Mouse (Mus musculus) cerebellum, adult 18-20 months (tissue): Measurements from ENCODE around the gene Git1.

Experiments
- DNase-seq, 2 experiments: peaks; one replicate each; pipeline ENCODE4 v3.0.0; 2021

The Git1 gene

GRCm38 (mm10) chr11:77483510-77484255, 9.7 kb upstream of the Git1 start:
- no peak for DNase-seq

DNA sequence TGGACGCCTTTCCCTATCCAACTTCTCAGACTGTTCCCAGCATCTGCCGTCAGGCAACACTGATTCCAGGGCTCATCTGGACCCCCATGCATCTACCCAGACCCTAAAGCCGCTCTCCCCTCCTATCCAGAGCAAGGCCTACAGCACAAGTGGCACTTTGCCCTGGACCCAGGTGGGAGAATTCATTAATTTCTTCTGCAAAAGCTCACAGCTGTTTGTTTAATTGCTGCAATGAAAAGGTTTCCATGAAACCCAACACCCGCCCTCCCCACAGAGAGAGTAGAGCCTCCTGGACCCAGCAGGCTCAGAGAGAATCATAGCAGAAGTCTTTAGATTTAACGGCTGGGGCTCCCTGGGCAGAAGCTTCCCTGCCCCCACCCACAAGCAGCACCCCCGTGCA, 8.1 kb upstream of the Git1 start:
- DNase-seq: no peak

DNA sequence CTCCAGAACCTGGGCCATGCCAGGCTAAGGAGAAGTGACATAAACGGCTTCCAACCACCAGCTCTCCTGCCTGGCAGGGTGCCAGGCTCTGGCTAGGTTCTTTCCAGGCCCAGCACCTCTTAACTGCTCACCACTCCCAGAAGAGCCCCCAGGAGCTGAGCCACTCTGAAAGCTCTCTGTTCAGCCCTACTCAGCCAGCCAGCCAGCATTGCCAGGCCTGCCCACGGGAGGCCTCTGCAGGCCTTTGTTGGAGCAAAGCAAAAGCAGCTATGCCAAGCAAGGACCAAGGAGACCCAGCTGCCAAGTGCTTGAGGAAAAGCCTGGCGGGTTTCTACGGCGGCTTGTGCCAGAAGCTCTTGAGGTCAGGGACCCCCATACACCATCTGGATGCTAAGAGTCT, 6.6 kb upstream of the Git1 start:
- DNase-seq: peak; percentile 57 to 74

- DNase-seq: peak in 1 of 2 experiments; percentile 43
Observed at GRCm38 (mm10) chr11:77488771-77489581, 4.4 kb upstream of the Git1 start.

DNA sequence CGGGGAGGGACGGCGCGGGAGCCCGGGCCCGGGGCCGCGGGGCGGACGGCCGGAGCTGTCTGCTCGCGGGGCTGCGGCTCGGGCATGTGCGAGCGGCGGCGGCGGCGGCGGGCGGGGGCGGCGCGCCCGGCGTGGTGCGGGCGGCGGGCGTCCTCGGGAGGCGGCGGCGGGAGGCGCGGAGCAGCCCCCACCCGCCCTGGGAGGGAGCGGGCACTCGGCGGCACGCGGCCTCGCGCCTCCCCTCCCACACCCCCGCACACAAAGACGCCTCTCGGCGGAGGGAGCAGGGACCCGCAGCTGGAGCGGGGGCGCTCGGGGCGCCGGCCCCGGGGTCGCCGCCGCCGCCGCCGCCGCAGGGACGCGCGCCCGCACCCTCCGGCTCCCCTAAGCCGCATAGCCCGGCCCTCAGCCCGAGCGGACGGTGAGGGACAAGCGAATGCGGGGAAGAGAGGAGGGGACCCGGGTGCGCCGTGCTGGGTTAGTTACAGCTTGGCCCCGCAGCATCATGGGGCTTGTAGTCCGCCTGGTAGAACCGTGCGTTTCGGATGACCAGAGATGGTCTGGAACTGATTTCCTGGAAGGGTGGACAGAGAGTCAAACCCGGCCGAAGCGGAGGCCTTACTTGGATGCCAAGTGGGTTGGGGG, 3.6 kb upstream of the Git1 start, which contains the start of gene Ankrd13b:
Gene Ankrd13b (minus strand): TSS at position 88 of the 645 bp plus-strand sequence.
- DNase-seq: peak; percentile 86 to 92

DNA sequence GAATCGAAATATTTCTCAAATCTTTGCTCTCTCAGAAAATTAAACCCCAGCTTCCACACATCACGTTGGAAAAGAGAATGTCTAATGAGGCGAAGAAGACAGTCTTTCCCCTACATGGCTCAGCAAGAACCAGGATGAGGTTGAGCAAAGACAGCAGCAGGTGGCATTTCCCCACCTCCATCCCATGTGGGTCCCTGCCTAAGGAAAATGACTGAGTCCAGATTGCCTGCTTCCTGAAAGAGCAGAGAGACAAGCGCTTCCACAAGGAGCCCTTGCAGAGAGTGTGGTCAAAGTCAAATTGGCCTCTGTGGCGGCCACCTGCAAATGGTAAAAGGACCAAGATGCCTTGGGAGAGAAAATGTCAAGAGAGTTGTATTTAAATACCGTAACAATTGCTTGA, 2.9 kb upstream of the Git1 start:
- no peak for DNase-seq

DNA sequence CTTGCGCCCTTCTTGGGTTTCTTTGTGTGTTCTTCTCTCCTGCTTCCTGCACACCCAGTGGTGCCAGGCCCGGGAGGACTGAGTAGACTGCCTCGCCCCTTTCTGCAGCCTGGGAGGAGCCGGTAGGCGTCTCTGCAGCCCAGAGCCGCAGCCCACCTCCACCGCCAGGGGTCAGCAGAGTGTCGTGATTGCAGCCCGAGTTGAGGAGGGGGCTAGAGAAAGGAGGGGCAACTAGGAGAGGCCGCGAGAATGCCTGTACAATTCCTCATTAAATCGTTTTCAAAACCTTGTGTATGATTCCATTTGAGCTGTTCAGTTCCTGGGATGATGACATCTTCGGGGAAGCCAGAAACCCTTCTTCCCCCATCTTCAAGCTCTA, 2.2 kb upstream of the Git1 start:
- peak; percentile 89 to 90 for DNase-seq

GRCm38 (mm10) chr11:77491502-77492291, 1.7 kb upstream of the Git1 start:
- peak; percentile 63 for DNase-seq

DNA sequence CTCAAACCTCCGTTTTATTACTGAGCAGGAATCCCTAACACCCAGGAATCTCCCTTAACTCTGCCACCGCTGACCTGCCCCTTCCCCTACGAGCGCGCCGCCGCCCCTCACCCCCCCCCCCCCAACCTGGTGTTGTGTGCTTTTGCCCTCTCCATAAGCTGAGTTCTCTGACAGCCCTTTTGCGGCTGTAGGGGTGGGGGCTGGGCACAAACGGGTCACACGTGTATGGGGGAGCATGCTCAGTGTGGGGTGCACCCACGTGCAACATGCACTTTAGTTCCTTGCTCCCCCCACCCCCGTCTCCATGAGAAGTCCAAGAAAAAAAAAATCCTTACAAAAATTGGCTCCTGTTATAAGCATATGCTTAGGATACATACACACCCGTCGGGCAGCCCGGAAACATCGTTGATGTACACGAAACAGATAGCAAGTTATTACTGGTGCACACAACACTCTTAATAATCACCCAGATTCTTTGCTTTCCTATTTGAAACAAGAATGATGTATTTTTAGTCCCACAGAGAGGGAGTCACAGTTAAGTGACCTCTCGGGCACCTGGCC, 971 bp upstream of the Git1 start:
- DNase-seq: peak in 1 of 2 experiments; percentile 49

- DNase-seq: peak; percentile 96
Observed at GRCm38 (mm10) chr11:77492911-77493332, 440 bp upstream of the Git1 start.

DNA sequence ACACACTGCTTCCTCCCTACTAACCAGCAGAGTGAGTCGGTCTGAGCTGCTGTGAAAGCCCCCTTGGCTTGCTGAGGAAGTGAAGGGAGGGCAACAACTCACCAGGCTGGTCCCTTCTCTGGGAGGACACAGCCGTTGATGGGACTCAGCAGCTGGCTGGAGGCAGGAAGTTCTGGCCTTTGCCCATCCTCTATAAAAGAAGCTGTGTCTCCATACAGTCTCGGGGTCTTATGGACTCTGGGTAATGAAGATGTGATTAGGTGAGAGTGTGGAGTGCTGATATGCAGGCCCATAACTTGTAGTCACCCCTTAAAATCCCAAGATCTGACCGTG, 948 bp downstream of the Git1 start:
- DNase-seq: no peak

DNA sequence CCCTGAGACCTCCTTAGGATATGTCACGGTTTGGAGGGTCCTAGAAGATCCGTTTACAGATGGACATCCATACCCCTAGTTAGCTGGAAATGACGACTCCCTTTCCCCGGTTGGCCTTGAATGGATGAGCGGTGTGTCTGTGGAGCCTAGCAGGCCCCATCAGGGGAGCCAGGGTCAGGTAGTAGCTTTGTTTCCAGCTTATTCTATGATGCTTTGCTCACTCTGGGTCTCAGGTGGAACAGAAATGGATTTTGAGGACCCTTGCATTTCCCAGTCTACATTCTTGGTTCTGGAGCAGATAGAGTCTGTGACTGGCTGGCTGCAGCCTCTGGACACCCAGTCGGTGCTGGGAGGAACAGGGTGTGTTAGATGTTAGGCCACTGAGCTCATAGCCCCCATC, 1.4 kb downstream of the Git1 start:
- no peak for DNase-seq

DNA sequence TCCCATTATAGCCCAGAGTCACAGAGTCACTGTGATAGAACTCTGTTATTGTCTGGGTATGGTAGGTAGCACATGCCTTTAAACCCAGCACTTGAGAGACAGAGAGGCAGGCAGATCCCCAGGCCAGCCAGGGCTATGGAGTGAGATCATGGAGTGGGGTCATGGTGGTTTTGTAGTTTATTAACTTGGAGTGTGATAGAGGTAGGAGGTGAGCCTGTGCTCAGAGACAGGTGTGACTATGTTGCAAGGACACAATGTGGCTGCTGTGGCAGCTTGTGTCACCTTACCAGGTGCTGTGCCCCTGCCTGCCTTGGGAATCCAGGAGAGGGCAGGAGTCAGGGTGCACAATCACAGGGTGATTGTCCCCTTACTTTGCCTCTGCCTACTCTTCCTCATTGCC, 2.1 kb downstream of the Git1 start:
- no peak for DNase-seq

GRCm38 (mm10) chr11:77497341-77497756, 4.0 kb downstream of the Git1 start:
- peak in 1 of 2 experiments; percentile 51 for DNase-seq

GRCm38 (mm10) chr11:77497851-77498250, 4.5 kb downstream of the Git1 start:
- peak in 1 of 2 experiments; percentile 46 for DNase-seq

GRCm38 (mm10) chr11:77498261-77499139, 5.1 kb downstream of the Git1 start:
- peak in 1 of 2 experiments; percentile 46 for DNase-seq

DNA sequence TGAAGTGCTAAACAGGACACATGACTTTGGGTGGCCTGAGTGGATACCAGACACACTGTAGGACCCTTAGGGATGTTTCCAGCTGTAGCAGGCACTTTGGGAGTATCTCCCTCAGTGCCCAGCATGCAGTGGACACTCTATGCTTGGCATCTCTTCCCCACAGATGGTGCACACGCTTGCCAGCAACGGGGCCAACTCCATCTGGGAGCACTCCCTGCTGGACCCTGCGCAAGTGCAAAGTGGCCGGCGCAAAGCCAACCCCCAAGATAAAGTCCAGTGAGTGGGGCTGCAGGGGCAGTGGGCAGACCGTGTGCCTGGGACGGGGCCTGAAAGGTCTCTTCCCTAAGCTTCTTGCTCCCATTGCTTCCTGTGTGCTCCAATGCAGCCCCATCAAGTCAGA, 6.0 kb downstream of the Git1 start:
- DNase-seq: peak; percentile 85 to 87

DNA sequence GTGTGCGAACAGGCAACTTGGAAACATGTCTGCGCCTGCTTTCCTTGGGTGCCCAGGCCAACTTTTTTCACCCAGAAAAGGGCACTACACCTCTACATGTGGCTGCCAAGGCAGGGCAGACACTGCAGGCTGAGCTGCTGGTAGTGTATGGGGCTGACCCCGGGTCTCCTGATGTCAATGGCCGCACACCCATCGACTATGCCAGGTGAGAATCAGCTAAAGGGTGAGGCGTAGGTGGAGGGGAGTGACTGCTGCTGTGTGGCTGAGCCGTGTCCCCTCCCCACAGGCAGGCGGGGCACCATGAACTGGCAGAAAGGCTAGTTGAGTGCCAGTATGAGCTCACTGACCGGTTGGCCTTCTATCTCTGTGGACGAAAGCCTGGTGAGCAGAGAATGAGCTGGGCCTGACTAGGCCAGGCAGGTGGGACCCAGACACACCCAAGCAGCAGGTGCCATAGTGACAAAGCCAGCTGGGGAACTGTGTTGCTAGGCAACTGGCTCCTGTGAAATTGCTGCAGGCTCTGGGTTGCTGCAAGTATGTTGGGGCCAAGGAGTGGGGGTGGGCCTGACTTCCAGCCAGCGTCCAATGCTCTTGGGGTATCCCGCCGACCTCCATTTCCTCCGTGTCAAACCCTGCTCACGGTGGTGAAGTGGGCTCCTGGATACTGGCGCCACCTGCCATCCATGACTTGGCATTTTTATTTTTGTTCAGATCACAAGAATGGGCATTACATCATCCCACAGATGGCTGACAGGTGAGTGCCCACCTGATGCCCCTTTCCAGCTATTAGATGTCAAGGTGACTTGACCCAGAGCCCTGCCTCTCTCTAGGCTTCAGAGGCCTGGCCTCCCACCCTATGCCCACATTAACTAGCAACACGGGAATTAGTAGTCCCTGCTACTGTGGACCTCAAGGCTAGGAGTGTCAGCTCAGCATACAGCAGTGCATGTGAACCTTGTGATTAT, 7.3 kb downstream of the Git1 start:
- DNase-seq: peak; percentile 39 to 47

GRCm38 (mm10) chr11:77501392-77501791, 8.0 kb downstream of the Git1 start:
- DNase-seq: peak; percentile 83 to 88

DNA sequence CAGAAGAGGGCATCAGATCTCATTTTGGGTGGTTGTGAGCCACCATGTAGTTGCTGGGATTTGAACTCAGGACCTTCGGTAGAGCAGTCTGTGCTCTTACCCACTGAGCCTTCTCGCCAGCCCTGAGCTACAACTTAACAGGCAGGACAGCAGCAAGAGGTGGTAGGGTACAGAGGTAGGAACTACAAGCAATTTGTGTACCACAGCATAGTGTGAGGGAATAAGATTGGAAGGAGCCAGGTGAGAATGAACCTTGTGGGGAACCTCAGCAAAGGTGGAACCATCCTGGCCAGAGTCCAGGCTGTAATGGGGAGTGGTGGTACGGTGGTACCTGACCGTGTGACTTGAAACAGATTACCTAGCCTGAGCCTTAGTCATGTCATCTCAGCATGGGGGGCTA, 8.6 kb downstream of the Git1 start:
- peak in 1 of 2 experiments; percentile 21 for DNase-seq
